Mouse (Mus musculus): Measurements from ENCODE around the gene Creb3l1. TPM values are rescaled to one million over a fixed set of nuclear protein-coding genes. Genes with fewer than 3 reads are reported as not detected.
A peak's percentile ranks its signal among the peaks of the same experiment; 100 is the strongest.

Gene Creb3l1
- polyA plus RNA-seq, 1 experiment from 2014 or later = 2.9 TPM

DNA sequence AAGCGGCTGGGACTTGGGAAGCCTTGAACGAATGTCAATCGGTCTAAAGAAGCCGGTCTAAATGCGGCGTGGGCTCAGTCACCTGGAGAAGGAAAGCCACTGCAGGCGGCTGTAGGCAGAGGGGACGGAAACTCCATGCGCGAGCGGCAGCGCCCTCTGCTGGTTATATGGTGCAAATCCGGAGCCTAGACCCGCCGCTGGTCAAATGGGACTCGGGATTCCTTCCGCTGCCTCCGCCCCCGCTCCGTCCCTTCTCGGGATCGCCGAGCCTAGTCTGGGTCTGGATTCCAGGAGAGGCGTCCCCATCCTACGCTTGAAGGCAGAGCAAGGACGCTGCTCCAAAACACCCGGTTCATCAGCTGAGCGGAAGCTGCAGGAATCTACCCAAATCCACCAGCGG, 34.2 kb upstream of the Creb3l1 start:
- H3K27me3 ChIP-seq = peaks cover 11% of the 10 kb centered on the region; the same call in 1 of the 2 replicates
- H3K36me3 ChIP-seq = no peaks in the 10 kb centered on the region
- peak overlapping the region; percentile 82 for H3K9ac ChIP-seq
- under 1% methylated on average over 28 of the region's 29 CpGs for WGBS
- peak overlapping the region; percentile 92 for H3K27ac ChIP-seq (replicated peaks)
- H3K4me2 ChIP-seq = peak overlapping the region; percentile 87
- peaks cover 25% of the 10 kb centered on the region for H3K4me1 ChIP-seq (replicated peaks)
- peak overlapping the region; percentile 78 for H3K4me3 ChIP-seq
- H3K9me3 ChIP-seq = no peaks in the 10 kb centered on the region
- ATAC-seq (ENCODE audit: low FRiP score, low read depth) = peak; percentile 63

DNA sequence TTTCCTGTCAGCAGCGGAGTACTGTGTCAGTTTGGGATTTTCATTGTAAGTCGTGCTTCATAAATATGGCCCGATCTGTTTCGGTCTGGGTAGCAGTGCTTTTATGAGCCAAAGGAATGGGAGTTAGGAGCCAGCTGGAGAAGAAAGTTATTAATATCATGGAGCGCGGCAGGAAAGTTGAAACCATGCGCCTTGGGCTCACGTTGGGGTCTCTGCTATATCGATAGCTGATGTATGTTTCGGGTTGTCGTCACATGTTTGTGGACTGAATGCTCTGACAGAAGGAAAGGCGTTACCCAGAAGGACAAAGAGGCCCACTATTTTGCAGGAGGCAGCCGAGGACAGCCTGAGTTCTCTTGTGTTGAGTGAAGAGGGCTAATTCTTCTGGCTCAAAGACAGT, 32.5 kb upstream of the Creb3l1 start:
- no peak for ATAC-seq (ENCODE audit: low FRiP score, low read depth)
- no peak overlapping the region for H3K9ac ChIP-seq
- H3K4me3 ChIP-seq = no peak overlapping the region
- no peak overlapping the region for H3K4me2 ChIP-seq
- no peak overlapping the region for H3K27ac ChIP-seq (replicated peaks)
- H3K36me3 ChIP-seq = no peaks in the 10 kb centered on the region
- no peaks in the 10 kb centered on the region for H3K9me3 ChIP-seq
- H3K27me3 ChIP-seq = peaks cover 8% of the 10 kb centered on the region; the same call in 1 of the 2 replicates
- H3K4me1 ChIP-seq (replicated peaks) = peaks cover 25% of the 10 kb centered on the region
- WGBS = 83% methylated on average over 13 of the region's 13 CpGs

DNA sequence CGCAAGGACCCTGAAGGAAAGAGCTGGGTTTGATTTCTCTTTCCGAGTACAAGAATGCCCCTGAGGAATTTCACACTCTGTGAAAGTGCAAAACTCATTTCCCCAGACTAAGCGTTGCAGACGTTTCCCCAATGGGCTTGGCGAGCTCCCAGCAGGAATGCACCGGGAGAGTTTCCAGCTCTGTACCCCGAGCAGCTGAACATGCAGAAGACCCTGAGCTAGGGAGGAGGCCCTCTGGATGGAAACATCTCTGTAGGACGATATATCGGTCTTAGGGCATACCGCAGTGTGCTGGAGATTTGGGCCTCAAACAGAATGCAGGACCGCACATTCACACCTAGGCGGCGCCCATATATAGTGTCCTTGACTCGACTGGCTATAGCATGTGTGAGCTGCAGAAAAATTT, 31.5 kb upstream of the Creb3l1 start:
- ATAC-seq (ENCODE audit: low FRiP score, low read depth) = no peak
- no peaks in the 10 kb centered on the region for H3K36me3 ChIP-seq
- peaks cover 25% of the 10 kb centered on the region for H3K4me1 ChIP-seq (replicated peaks)
- peak overlapping the region; percentile 70 for H3K27ac ChIP-seq (replicated peaks)
- H3K4me3 ChIP-seq = peak overlapping the region; percentile 38
- no peaks in the 10 kb centered on the region for H3K9me3 ChIP-seq
- 3% methylated on average over 14 of the region's 14 CpGs for WGBS
- peak overlapping the region; percentile 75 for H3K4me2 ChIP-seq
- H3K27me3 ChIP-seq = peaks cover 8% of the 10 kb centered on the region; the same call in 1 of the 2 replicates
- peak overlapping the region; percentile 20 for H3K9ac ChIP-seq

DNA sequence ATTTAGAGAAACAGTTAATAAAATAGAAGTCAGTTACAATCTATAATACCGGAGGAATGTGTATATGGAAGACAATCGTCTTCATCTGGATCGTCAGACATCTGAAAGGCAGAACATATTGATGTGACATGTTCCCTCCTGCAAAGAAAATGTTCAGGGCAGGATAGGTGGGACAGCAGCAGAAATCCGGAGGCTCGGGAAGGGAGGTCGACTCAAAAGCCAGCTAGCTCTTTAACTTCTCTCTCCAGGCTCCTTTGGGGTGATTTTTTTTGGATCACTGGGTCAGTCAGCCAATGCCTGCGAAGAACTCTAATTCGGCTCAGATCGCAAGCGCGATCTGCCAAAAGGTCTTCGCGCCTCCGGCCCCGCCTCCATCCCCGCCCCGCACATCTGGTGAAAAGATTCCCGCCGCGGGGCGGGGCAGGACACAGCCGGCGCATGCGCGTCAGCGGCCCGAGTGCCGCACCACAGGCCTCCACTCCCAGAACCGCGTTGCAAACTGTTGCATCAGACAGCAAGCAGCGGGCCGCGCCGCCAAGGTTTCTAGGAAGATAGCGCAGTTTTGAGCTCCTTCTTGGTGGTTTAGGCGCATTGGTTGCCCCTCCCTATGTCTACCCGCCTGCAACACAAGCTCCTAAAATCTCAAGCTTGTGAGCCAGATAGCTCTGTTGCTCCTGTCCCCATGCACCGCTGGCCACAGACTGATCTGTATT, 31.0 kb upstream of the Creb3l1 start:
- Histone ChIP-seq H3K9ac (peak overlapping the region; percentile 30), H3K4me2 (peak overlapping the region; percentile 75), H3K4me3 (peak overlapping the region; percentile 38), H3K4me1 (replicated peaks) (peaks cover 23% of the 10 kb centered on the region), H3K27ac (replicated peaks) (peak overlapping the region; percentile 70), H3K27me3 (peaks cover 8% of the 10 kb centered on the region; the same call in 1 of the 2 replicates), H3K9me3 (no peaks in the 10 kb centered on the region), H3K36me3 (no peaks in the 10 kb centered on the region)
- 3% methylated on average over 38 of the region's 38 CpGs for WGBS
- ATAC-seq (ENCODE audit: low FRiP score, low read depth) = peak; percentile 51

DNA sequence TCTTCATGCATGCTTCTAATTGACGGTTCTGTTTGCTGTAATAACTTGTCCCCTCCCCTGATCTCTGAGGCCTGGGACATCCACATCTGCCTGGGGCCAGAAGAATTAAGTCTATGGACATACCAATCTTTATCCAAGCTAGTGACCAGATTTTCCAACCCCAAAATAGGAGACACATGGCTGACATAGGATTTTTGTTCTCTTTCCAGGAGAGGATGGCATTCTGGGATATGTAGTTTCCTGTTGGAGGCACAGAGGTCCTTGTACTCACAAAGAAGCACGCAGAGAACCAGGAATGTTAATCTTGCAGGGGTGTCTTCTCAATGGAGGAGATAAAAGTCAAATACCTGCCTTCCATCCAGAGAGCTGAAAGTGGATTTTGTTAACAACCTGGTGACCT, 28.5 kb upstream of the Creb3l1 start:
- Histone ChIP-seq H3K4me2 (no peak overlapping the region), H3K27me3 (peaks cover 8% of the 10 kb centered on the region; the same call in 1 of the 2 replicates), H3K36me3 (no peaks in the 10 kb centered on the region), H3K4me3 (no peak overlapping the region), H3K9me3 (no peaks in the 10 kb centered on the region), H3K4me1 (replicated peaks) (peaks cover 10% of the 10 kb centered on the region), H3K9ac (no peak overlapping the region), H3K27ac (replicated peaks) (no peak overlapping the region)
- no peak for ATAC-seq (ENCODE audit: low FRiP score, low read depth)
- WGBS = 50% methylated on average over 2 of the region's 2 CpGs

DNA sequence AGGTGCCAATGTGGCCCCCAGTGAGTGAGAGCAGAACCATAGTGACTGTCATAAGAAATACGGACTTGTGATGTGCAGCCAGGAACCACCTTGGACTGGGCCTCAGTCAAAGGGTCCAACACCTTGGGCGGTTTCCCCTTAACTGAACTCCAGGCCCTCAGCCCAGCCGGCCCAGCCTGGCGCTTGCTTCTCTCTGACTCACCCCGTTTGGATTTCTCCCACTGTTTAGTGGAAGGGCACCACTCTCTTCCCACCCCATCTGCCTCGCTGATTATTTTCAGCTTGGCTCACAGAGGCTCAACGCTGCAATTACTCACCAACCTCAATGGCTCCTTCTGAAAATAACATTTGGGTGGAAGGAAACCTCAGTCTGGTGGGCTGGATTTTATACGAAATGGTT, 27.9 kb upstream of the Creb3l1 start:
- no peak overlapping the region for H3K9ac ChIP-seq
- peaks cover 10% of the 10 kb centered on the region for H3K4me1 ChIP-seq (replicated peaks)
- H3K27ac ChIP-seq (replicated peaks) = no peak overlapping the region
- H3K4me3 ChIP-seq = no peak overlapping the region
- peaks cover 5% of the 10 kb centered on the region; the same call in 1 of the 2 replicates for H3K27me3 ChIP-seq
- 82% methylated on average over 8 of the region's 8 CpGs for WGBS
- no peaks in the 10 kb centered on the region for H3K9me3 ChIP-seq
- ATAC-seq (ENCODE audit: low FRiP score, low read depth) = no peak
- no peaks in the 10 kb centered on the region for H3K36me3 ChIP-seq
- H3K4me2 ChIP-seq = no peak overlapping the region

DNA sequence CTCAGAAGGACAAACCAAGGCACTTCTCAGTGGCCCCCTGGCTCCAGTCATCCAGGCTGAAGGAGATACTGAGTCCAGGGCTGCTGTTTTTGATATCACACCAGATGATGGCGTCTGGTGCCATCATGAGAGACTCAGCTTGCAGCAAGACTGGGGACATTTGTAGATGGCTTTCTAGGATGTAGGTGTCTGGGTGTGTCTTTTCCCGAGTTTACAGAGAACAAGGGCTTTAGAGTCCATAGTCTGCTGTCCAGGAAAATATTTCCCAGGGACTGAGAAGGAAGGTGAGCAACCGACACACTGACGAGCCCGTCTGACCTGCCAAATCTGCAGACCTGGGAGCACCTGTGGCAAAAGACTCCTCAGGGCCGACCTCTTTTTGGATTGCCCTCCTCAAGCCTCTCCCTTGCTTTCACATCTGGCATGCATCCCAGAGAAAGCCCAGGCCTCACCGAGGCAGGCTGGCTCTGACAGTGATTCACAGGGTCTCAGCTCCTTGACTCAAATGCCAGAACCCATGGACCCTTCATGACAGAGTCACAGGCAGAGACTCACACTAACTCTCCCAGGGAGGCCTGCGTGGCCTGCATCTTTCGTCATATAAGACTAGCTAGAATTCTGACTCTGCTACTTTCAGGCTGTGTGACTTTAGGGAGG, 23.9 kb upstream of the Creb3l1 start:
- no peak for ATAC-seq (ENCODE audit: low FRiP score, low read depth)
- no peaks in the 10 kb centered on the region for H3K36me3 ChIP-seq
- no peak overlapping the region for H3K4me3 ChIP-seq
- no peaks in the 10 kb centered on the region for H3K27me3 ChIP-seq
- no peaks in the 10 kb centered on the region for H3K9me3 ChIP-seq
- H3K4me1 ChIP-seq (replicated peaks) = no peaks in the 10 kb centered on the region
- WGBS = 81% methylated on average over 9 of the region's 9 CpGs
- no peak overlapping the region for H3K9ac ChIP-seq
- H3K27ac ChIP-seq (replicated peaks) = no peak overlapping the region
- H3K4me2 ChIP-seq = no peak overlapping the region

DNA sequence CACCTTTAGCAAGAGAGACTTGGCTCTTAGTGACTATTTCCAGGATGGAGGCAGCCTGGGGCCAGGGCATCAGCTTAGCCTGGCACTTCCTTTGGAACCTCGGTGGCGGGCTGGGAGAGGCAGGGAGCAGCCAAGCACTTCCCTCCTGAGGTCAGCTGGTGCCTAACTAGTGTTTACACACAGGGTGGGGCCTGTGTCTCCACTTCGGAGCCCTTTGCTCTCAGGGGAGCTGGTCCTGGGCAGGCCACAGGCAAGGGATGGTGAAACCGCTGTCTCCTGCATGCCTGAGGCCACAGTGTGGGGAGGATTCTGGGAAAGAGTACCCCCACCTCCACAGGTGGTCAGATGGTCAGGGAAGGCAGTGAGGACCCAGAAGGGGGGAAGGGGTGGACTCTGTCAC, 23.3 kb upstream of the Creb3l1 start:
- Histone ChIP-seq H3K27me3 (no peaks in the 10 kb centered on the region), H3K4me2 (no peak overlapping the region), H3K36me3 (no peaks in the 10 kb centered on the region), H3K9ac (no peak overlapping the region), H3K4me1 (replicated peaks) (no peaks in the 10 kb centered on the region), H3K4me3 (no peak overlapping the region), H3K27ac (replicated peaks) (no peak overlapping the region), H3K9me3 (no peaks in the 10 kb centered on the region)
- ATAC-seq (ENCODE audit: low FRiP score, low read depth) = 0 out of 2 replicates have a peak, but pooled peaks have one; percentile 30
- 40% methylated on average over 4 of the region's 4 CpGs for WGBS

DNA sequence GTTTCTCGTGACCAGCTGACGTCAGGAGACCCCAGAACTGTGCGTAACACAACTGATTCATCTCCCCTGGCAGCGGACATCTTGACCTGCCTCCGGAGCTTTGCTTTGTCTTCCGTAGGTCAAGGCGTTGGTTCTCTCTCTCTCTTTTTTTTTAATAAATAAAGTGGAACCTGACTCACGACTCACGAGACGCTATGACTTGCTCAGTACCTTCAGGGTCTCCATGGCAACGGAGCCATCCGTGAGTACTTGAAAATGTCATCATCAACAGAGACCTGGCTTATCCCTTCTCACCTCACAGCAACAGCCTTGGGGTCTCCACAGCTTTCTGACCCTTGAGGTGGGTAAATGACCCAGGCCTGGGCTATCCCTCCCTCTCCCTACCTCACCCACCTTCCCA, 19.0 kb upstream of the Creb3l1 start:
- no peaks in the 10 kb centered on the region for H3K36me3 ChIP-seq

DNA sequence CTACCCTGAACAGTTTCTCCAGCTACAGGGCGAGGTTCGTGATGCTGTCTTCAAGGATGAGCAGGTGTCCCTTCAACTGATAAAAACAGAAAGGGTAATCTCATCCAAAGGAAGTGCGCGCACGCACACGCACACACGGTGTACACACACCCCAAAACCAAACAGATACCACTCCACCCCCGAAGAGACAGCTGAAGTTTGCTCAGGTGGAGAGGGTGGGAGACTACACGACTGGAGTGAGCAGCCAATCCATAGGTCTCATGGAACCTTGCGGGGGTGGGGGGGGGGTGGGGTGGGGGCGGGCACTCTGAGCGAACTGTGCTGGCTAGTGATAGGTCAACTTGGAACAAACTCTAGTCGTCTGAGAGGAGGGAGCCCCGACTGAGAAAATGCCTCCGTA, 17.2 kb upstream of the Creb3l1 start:
- no peak overlapping the region for H3K9ac ChIP-seq
- H3K27ac ChIP-seq (replicated peaks) = no peak overlapping the region
- 84% methylated on average over 15 of the region's 15 CpGs for WGBS
- H3K27me3 ChIP-seq = no peaks in the 10 kb centered on the region
- H3K4me3 ChIP-seq = no peak overlapping the region
- H3K9me3 ChIP-seq = no peaks in the 10 kb centered on the region
- no peaks in the 10 kb centered on the region for H3K4me1 ChIP-seq (replicated peaks)
- H3K36me3 ChIP-seq = no peaks in the 10 kb centered on the region
- no peak for ATAC-seq (ENCODE audit: low FRiP score, low read depth)
- H3K4me2 ChIP-seq = no peak overlapping the region

More for the DNA sequence above, 19.0 kb upstream of the Creb3l1 start:
- H3K9ac ChIP-seq = no peak overlapping the region
- no peaks in the 10 kb centered on the region for H3K27me3 ChIP-seq
- no peaks in the 10 kb centered on the region for H3K4me1 ChIP-seq (replicated peaks)
- WGBS = 72% methylated on average over 12 of the region's 12 CpGs
- H3K4me2 ChIP-seq = no peak overlapping the region
- no peak overlapping the region for H3K4me3 ChIP-seq
- no peak overlapping the region for H3K27ac ChIP-seq (replicated peaks)
- no peaks in the 10 kb centered on the region for H3K9me3 ChIP-seq
- no peak for ATAC-seq (ENCODE audit: low FRiP score, low read depth)

DNA sequence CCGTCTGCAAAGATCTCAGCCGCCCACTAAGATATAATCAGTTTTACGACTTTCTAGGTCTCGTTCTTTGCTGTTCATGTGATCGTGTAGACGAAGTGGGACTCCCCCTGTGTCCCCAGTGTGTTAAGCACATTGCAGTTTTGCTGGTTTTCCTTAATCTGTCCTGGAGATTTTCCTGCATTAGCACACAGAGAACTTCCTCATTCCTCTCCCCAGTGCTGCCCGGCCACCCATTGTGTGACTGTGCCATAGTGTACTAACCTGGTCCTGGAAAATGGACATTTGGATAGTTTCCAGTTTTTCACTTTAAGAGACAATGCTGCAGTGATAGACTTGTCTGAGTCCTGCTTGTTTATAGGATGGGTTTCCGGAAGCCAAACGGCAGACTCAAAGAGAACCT, 10.0 kb upstream of the Creb3l1 start:
- Histone ChIP-seq H3K9me3 (no peaks in the 10 kb centered on the region), H3K4me3 (no peak overlapping the region), H3K9ac (no peak overlapping the region), H3K27me3 (no peaks in the 10 kb centered on the region), H3K27ac (replicated peaks) (no peak overlapping the region), H3K4me1 (replicated peaks) (no peaks in the 10 kb centered on the region), H3K4me2 (no peak overlapping the region), H3K36me3 (no peaks in the 10 kb centered on the region)
- WGBS = 79% methylated on average over 9 of the region's 9 CpGs
- ATAC-seq (ENCODE audit: low FRiP score, low read depth) = no peak

DNA sequence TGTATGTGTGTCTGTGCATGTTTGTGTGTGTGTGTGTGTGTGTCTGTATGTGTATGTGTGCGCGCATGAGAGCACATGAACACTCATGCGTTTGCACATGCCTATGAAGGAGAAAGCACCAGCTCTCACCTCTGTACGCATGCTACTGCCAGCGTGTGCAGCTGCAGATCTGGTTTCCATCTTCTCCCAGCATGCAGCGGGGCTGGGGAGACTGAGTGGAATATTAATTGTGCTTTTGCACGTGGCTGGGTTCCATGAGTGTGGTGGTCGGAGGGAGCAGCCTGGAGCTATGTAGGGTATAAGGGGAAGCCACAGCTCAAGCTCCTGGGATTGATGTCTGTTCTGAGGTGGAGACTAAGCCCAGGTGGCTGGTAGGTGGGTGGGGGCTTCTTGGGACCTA, 6.3 kb upstream of the Creb3l1 start:
- Histone ChIP-seq H3K4me3 (no peak overlapping the region), H3K36me3 (no peaks in the 10 kb centered on the region), H3K4me2 (no peak overlapping the region), H3K4me1 (replicated peaks) (no peaks in the 10 kb centered on the region), H3K9ac (no peak overlapping the region), H3K27ac (replicated peaks) (no peak overlapping the region), H3K9me3 (no peaks in the 10 kb centered on the region), H3K27me3 (peaks cover 4% of the 10 kb centered on the region; the same call in 1 of the 2 replicates)
- 0 out of 2 replicates have a peak, but pooled peaks have one; percentile 23 for ATAC-seq (ENCODE audit: low FRiP score, low read depth)
- WGBS = 57% methylated on average over 8 of the region's 8 CpGs
